Mouse (Mus musculus): ENCODE results near the gene Rfc2.
A peak's percentile ranks its signal among the peaks of the same experiment; 100 is the strongest.

The Rfc2 gene

DNA sequence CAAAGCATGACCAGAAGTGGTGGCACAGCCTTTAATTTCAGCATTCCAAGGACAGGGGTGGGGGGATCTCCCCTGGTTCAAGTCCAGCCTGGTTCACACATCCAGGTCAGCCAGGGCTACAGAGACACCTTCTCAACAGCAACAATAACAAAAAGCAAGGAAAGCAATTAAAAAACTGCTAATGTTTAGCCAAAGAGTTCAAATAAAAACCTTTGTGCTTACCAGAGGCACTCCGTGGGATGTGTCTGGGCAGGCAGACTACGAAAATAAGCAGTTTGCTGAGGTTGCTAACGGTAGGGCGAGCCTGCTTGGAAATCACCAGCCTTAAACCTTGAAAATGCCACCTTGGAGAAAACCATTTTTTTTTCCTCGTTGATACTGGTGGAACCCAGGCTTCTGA, at the start of gene Rfc2:
Rfc2 (plus strand) TSS at position 221 of the 400 bp plus-strand sequence.
- no peak for DNase-seq (ENCODE audit: extremely low spot score, low spot score)

DNA sequence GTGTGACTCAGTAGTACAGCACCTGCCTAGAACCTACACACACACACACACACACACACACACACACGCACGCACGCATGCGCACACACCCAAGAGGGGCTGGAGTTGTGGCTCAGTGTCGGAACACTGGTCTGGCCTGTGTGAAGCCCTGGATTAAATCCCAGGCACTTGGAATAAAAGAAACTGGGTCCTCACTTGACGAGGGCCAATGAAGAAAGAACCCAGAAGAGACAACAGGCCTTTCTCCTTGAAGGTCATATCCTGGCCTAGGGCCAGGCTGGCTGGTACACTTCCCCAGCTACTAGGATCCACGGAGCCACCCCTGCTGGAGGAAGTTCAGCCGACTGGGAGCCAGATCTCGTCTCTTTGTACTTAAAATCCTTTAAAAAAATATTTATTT, 49.6 kb upstream of the Rfc2 start:
- no peak for DNase-seq (ENCODE audit: extremely low spot score, low spot score)

DNA sequence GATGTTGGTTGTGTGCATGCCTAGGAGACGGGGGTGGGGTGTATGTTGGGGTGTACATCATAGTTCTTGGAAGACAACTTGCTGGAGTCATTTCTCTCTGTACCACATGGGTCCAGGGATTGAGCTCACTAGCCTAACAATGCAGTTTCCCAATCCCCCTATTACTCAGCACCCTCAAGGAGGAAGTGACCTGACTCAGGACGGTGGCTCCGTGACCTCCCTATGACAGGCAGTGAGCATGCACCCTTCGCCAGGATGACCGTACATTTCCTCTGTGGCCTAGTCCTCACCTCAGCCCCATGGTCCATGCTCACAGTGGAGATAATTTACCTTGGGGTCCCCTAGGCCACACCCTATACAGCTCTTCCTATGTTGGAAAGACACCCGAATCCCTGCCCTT, 48.7 kb upstream of the Rfc2 start:
- no peak for DNase-seq (ENCODE audit: extremely low spot score, low spot score)

- DNase-seq (ENCODE audit: extremely low spot score, low spot score): no peak
These were observed 45.1 kb upstream of the Rfc2 start for GRCm38 (mm10) chr5:134536036-134536435.

GRCm38 (mm10) chr5:134539891-134540290, 41.3 kb upstream of the Rfc2 start:
- DNase-seq (ENCODE audit: extremely low spot score, low spot score): peak; percentile 61

DNA sequence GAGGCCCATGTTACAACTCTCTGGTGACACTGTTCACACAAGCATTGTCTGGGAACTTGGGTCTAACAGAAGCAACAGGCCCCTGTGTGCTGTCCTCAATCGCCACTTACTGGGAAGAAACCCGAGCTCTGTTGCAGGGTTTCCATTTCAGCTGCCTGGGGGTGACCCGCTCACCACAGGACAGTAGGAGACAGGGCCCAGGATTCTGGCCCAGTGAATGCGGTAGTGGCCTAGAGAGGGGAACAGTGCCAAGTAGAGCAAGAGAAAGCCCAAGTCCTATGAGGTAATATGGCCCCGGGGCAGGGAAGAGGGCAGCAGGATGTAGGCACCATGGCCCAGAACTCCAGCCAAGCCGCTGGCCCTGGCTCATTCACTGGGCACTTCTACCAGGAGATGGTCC, 40.3 kb upstream of the Rfc2 start:
- no peak for DNase-seq (ENCODE audit: extremely low spot score, low spot score)

- no peak for DNase-seq (ENCODE audit: extremely low spot score, low spot score)
These were observed 39.5 kb upstream of the Rfc2 start for GRCm38 (mm10) chr5:134541640-134542039.

DNA sequence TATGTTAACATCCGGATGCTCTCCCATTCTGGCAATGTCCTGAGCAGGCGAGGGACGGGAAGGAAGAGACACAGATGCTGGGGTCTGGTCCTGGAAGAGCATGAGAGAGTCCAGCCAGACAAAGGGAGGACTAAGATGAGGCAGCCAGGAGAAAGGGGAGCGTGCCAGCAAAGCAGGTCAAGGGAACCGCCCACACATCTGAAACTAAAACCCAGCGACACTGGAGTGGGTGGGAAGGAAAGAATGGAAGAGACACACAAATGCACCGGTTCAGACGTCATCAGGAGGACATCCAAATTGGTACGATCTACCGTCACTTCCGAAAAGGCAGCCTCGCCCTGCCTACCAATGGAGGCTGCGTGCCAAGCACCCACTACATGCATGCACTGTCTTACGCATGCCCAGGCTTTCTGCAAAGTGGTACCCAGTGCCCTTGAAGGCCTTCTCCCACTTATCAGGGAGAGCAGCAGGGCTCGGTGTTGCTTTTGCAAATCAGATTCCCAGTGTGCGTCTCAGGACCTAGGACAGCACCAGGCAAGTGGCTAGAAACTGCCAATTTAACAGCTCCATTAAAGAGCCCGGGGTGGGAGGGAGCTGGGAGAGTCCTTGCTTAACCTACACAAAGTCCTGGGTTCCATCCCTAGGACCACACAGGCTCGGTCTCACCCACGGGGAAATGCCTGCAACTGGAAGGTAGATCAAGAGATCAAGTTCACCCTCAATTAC, 36.5 kb upstream of the Rfc2 start:
- DNase-seq (ENCODE audit: extremely low spot score, low spot score): no peak

GRCm38 (mm10) chr5:134545242-134545629, 35.9 kb upstream of the Rfc2 start:
- DNase-seq (ENCODE audit: extremely low spot score, low spot score): no peak

DNA sequence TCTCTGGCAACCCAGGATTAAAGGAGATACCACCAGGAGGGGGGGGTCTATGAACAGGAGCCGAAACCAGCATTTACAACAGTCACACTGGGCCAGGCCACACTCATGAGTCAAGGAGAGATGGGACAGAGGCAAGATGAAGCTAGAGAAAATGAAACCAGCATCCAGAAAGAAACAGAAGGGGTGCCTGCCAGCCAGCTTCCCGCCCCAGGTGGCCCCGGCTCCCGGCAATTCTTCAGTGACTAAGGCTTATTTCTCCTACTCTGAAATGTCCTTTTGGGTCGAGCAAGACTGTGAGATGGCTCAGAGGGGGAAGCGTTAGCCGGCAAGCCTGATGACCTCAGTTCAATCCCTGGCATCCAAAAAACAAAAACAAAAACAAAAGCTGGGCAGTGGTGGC, 34.4 kb upstream of the Rfc2 start:
- no peak for DNase-seq (ENCODE audit: extremely low spot score, low spot score)

DNA sequence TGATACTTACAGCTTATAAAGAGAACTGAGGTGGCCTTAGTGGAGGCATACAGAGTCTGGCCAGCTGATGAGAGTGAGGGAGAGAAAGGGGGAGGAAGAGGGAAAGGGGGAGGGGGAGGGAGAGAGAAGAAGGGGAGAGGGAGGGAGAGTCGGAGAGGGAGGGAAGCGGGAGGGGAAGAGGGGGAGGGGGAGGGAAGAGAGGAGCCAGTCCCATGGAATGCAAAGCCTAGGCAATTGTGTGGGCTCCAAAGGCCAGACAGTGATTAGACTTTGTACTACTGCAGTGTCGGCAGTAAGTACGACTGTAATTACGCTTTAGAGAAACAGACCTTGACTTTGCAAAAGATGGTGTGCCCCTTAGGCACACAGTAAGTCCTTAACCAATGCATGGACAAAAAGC, 32.9 kb upstream of the Rfc2 start:
- no peak for DNase-seq (ENCODE audit: extremely low spot score, low spot score)

- no peak for DNase-seq (ENCODE audit: extremely low spot score, low spot score)
These were observed 31.5 kb upstream of the Rfc2 start for GRCm38 (mm10) chr5:134549640-134550168.

DNA sequence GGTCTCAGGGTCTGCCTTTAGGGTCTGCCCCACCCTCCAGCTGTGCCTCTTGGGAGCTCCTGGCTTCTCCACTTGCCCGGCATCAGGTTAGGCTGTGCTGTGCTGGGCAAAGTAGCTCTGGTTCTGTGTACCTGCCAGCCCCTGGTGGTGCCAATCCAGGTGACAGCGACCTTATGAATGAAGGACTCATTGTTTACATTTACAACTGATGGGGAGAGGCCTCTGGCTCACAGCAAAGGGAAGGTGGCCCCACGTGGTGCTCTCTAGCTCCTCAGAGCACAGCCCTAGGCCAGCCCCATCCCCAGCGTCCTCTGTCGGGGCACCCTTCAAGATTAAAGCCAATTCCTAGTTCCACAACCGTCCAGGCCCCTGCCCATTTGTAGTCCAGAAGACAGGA, 30.3 kb upstream of the Rfc2 start:
- DNase-seq (ENCODE audit: extremely low spot score, low spot score): no peak

- DNase-seq (ENCODE audit: extremely low spot score, low spot score): peak; percentile 57
These were observed 29.7 kb upstream of the Rfc2 start for GRCm38 (mm10) chr5:134551233-134552109.

- peak; percentile 92 for DNase-seq (ENCODE audit: extremely low spot score, low spot score)
These were observed 28.8 kb upstream of the Rfc2 start, which contains the start of gene Clip2 for GRCm38 (mm10) chr5:134552110-134552972. Clip2 (minus strand) TSS chr5:134552434.

- DNase-seq (ENCODE audit: extremely low spot score, low spot score): no peak
These were observed 27.1 kb upstream of the Rfc2 start for GRCm38 (mm10) chr5:134553951-134554546.

GRCm38 (mm10) chr5:134555463-134556164, 25.6 kb upstream of the Rfc2 start:
- DNase-seq (ENCODE audit: extremely low spot score, low spot score): peak; percentile 81

- DNase-seq (ENCODE audit: extremely low spot score, low spot score): no peak
These were observed 21.1 kb upstream of the Rfc2 start, which contains the start of gene Syna for GRCm38 (mm10) chr5:134560071-134560449. Syna (minus strand) TSS chr5:134560171.

GRCm38 (mm10) chr5:134560450-134561171, 20.6 kb upstream of the Rfc2 start:
- no peak for DNase-seq (ENCODE audit: extremely low spot score, low spot score)

DNA sequence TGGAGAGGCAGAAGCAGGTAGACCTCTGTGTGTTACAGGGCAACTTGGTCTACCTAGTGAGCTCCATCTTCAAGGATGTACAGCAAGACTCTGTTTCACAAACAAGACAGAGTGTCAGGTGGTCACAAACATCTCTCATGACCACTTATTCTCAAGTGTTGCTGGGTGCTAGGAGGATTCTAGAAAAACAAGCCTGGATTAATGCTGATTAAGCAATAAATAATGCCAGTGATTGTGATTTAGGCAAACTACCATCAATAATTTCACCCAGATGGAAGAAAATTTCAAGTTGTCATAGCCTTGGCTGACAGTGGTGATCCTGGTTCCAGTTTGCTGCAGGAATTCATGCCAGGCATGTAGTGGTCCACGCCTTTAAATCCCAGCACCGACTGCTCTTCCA, 16.9 kb upstream of the Rfc2 start:
- no peak for DNase-seq (ENCODE audit: extremely low spot score, low spot score)
